Mouse (Mus musculus) ES-E14 (cell line): ENCODE data around the gene Car11.

ENCODE experiments used
- CHD2 ChIP-seq: IDR thresholded peaks from 2 replicates; pipeline ENCODE4 v1.6.1; 2014; ENCODE audit warnings: mild to moderate bottlenecking, low read depth, low read length, inconsistent platforms
- HCFC1 ChIP-seq: IDR thresholded peaks from 2 replicates; pipeline ENCODE4 v1.6.1; 2012; ENCODE audit warnings: low read length, inconsistent platforms, borderline replicate concordance; ENCODE audit not compliant: insufficient read depth
- MAFK ChIP-seq: IDR thresholded peaks from 2 replicates; pipeline ENCODE4 v1.6.1; 2014; ENCODE audit warnings: mild to moderate bottlenecking, low read depth, low read length, inconsistent platforms; ENCODE audit not compliant: insufficient read depth
- ZNF384 ChIP-seq: IDR thresholded peaks from 2 replicates; pipeline ENCODE4 v1.6.1; 2012; ENCODE audit warnings: low read depth, low read length, inconsistent platforms

GRCm38 (mm10) chr7:45678513-45678912 lies 21.1 kb upstream of the Car11 start:
- TF ChIP-seq MAFK, result no peak
- TF ChIP-seq HCFC1, result no peak
- TF ChIP-seq CHD2, result no peak
- TF ChIP-seq ZNF384, result no peak
